Mouse (Mus musculus) Patski (cell line): ENCODE results near the gene Dpp3. TPM values are rescaled to one million over a fixed set of nuclear protein-coding genes. Genes with fewer than 3 reads are reported as not detected.
"Not testable (repeated sequence)": the region's sequence is repeated elsewhere in the genome, so short reads cannot be mapped to it uniquely, and the experiment has no call there.

Experiments used
- ATAC-seq: fragments of 100-300 bp; one replicate; pipeline ENCODE4 v1.8.0; 2021
- CTCF ChIA-PET: fragments of 350-600 bp; sonication (Branson Sonifier 250); formaldehyde crosslinking; loops from one replicate; lab custom pipeline; 2022; ENCODE audit warnings: inconsistent platforms; lab: Charles Lee
- POLR2A ChIA-PET: fragments of 350-600 bp; sonication (Branson Sonifier 250); formaldehyde crosslinking; loops from one replicate; lab custom pipeline; 2022; ENCODE audit warnings: antibody characterized with exemption, inconsistent platforms; lab: Charles Lee
- DNase-seq: peaks from one replicate; pipeline ENCODE4 v3.0.0-alpha.2; 2011; ENCODE audit warnings: low read depth, low spot score
- H3K27me3 ChIP-seq: fragments of 371-371 bp; one replicate; pipeline ENCODE4 v1.5.1; 2021
- CTCF ChIP-seq: fragments of 100-300 bp; IDR thresholded peaks from one replicate; pipeline ENCODE4 v1.5.1; 2021
- in situ Hi-C: fragments of 300-500 bp; cut with MboI; formaldehyde crosslinking; loops from 3 replicates; pipeline ENCODE4 v1.11.1; 2018; ENCODE audit warnings: low pct_unique_long_range_greater_than_20kb, mixed read lengths
- polyA plus RNA-seq: library from polyadenylated mRNA; unstranded; gene quantifications from one replicate; pipeline ENCODE4 v1.2.3, GENCODE M21; 2021

Gene Dpp3
- polyA plus RNA-seq, result 91.0 TPM

GRCm38 (mm10) chr19:4927904-4928531 is at the start of gene Dpp3:
Gene Dpp3 (minus strand): TSS chr19:4928287.
- POLR2A ChIA-PET, result interaction anchor here (1.2 to 1.8 kb wide), 7 partner anchors 9 to 34 kb away, joined by 3 to 11 read pairs (median 4); partner anchors contain the start of gene Mrpl11
- CTCF ChIA-PET, result interaction anchor here (1.5 to 2.5 kb wide), 3 partner anchors 11 to 33 kb away, joined by 5 to 10 read pairs (median 8); partner anchors contain the start of gene Bbs1
- in situ Hi-C loops, result no loop called here
- TF ChIP-seq CTCF, result no peak
- DNase-seq, result peak; percentile 87
- ATAC-seq, result peak; percentile 91
- no peaks in the 10 kb centered on the region for H3K27me3 ChIP-seq

DNA sequence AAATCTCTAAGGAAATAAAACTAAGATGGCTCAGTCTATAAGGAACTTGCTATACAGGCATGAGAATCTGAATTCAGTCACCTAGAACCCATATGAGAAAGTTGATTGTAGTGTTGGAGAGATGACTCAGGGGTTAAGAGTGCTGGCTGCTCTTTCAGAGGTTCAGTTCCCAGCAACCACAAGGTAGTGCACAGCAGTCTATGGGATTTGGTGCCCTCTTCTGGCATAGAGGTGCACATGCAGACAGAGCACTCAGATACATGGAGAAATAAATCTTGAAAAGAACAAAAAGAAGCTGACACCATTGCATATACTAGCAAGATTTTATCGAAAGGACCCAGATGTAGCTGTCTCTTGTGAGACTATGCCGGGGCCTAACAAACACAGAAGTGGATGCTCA is 40.1 kb upstream of the Dpp3 start:
- TF ChIP-seq CTCF, result peak; percentile 76
- H3K27me3 ChIP-seq, result no peaks in the 10 kb centered on the region
- ATAC-seq (no peak), DNase-seq (no peak)
- ChIA-PET CTCF (interaction anchor here (1.2 kb wide), 1 partner anchor 211 kb away, joined by 3 read pairs; the partner anchor contains the start of gene Rbm4b), POLR2A (no interaction called here)
- in situ Hi-C loops, result loop anchor here (25.0 kb wide), 1 partner anchor 331 kb away; the partner anchor contains the start of gene Rce1

- in situ Hi-C loops, result loop anchor here (25.0 kb wide), 1 partner anchor 325 kb away; the partner anchor contains the start of gene Rce1
- CTCF ChIA-PET, result interaction anchor here (0.6 to 3.1 kb wide), 16 partner anchors 11 to 339 kb away, joined by 3 to 11 read pairs (median 4); partner anchors contain the start of gene Dpp3
- TF ChIP-seq CTCF, result peak; percentile 97
- POLR2A ChIA-PET, result interaction anchor here (0.8 to 1.0 kb wide), 3 partner anchors 34 to 470 kb away, joined by 3 to 4 read pairs (median 3); partner anchors contain the start of gene Dpp3
- DNase-seq (peak; percentile 77), ATAC-seq (peak; percentile 75)
- H3K27me3 ChIP-seq, result no peaks in the 10 kb centered on the region
Observed at GRCm38 (mm10) chr19:4961928-4962601, 34.0 kb upstream of the Dpp3 start, which contains the start of gene Mrpl11. Gene Mrpl11 (plus strand): TSS chr19:4962147.

GRCm38 (mm10) chr19:4948641-4949040 is 20.6 kb upstream of the Dpp3 start:
- ChIA-PET POLR2A (interaction anchor here (1.2 kb wide), 1 partner anchor 10 kb away, joined by 3 read pairs; no protein-coding TSS in a partner anchor), CTCF (interaction anchor here (1.8 kb wide), 1 partner anchor 13 kb away, joined by 6 read pairs; the partner anchor contains the start of gene Mrpl11)
- ATAC-seq, DNase-seq, H3K27me3 ChIP-seq, in situ Hi-C loops: not testable (repeated sequence)

DNA sequence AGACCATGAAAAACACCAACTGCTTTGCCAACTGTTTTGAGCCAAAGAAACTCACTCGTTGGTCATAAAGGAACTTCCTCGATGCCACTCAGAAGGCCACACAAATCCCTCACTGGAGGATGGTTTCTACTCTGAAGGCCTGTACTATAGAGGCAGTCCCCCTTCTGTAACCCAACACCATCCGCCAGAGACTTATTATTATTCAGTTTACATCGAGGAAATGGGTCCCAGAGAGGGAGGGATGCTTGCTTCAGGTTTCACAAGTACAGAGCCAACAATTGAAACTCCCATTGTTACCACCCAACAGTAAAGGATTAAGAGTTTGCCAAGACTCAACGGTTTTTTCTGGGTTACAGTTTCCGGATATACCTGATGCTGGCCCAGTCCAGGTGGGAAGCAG is 17.5 kb upstream of the Dpp3 start:
- ChIA-PET POLR2A (no interaction called here), CTCF (no interaction called here)
- in situ Hi-C loops, result no loop called here
- H3K27me3 ChIP-seq, result no peaks in the 10 kb centered on the region
- no peak for DNase-seq
- no peak for ATAC-seq
- no peak for TF ChIP-seq CTCF

DNA sequence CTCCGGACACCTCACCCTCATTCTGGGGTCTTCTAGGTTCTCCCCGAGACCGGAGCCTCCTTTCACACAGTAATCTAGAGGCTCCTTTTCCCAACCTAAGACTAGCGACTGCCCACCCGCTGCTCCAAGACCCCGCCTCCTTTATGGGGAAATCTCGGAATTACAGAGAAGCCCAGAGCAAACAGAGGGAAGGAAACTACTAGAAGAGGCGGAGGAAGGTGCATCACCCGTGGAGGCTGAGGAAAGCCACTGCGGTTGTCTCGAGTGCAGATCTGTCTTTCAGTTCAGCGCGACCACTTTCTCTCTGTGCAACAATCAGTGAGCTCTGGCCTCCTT is 15.1 kb upstream of the Dpp3 start:
- no peak for DNase-seq
- CTCF ChIA-PET, result no interaction called here
- TF ChIP-seq CTCF, result no peak
- in situ Hi-C loops, result no loop called here
- ATAC-seq, result peak; percentile 36
- H3K27me3 ChIP-seq, result no peaks in the 10 kb centered on the region
- POLR2A ChIA-PET, result no interaction called here

DNA sequence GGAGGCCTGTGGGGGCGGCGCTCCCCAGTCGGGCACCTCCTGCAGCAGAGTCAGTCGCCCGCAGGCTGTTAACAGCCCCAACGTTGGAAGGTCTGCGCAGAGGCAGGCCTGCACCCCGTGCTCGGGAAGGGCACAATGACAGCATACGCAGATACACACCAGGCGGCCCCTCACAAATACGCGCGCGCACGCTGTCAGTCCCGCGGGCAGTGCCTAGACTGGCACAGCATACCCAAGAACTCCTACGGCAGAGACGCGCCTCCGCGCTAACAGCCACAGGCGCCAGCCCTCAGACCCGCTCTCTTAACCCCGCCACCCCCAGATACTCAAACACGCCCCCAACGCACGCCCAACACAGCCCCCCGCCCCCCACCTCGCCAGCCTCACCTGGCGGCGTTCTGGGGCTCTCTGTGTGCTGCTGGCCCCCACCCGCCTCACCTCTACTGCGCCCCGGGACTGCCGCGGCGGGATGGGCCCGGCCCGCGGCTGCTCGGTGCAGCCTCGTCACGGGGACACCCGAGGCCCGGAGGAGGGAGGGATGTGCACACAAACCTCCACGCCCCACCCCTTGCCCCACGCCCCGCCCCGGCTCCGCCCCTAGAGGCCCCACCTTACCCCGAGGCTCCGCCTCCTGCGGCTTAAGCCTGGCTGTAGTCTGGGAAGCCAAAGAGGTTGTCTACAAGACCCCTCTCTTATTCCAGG is 14.6 kb upstream of the Dpp3 start, which contains the start of gene Peli3:
TSS of gene Peli3 (minus strand) at position 577 of the 702 bp plus-strand sequence.
- ATAC-seq (peak; percentile 80), DNase-seq (no peak)
- ChIA-PET POLR2A (no interaction called here), CTCF (no interaction called here)
- no peak for TF ChIP-seq CTCF
- in situ Hi-C loops, result no loop called here
- no peaks in the 10 kb centered on the region for H3K27me3 ChIP-seq

- POLR2A ChIA-PET, result interaction anchor here (1.0 to 2.1 kb wide), 2 partner anchors 9 to 10 kb away, joined by 4 to 11 read pairs; partner anchors contain the start of gene Dpp3
- CTCF ChIA-PET, result interaction anchor here (0.7 to 1.8 kb wide), 4 partner anchors 9 to 129 kb away, joined by 3 to 6 read pairs (median 5); partner anchors contain the start of gene Dpp3
- no peak for DNase-seq
- no peaks in the 10 kb centered on the region for H3K27me3 ChIP-seq
- in situ Hi-C loops, result no loop called here
- TF ChIP-seq CTCF, result no peak
- ATAC-seq, result no peak
Observed at GRCm38 (mm10) chr19:4937444-4938310, 9.6 kb upstream of the Dpp3 start.

GRCm38 (mm10) chr19:4936896-4937295 is 8.8 kb upstream of the Dpp3 start:
- DNase-seq, result no peak
- H3K27me3 ChIP-seq, result no peaks in the 10 kb centered on the region
- TF ChIP-seq CTCF, result no peak
- ChIA-PET CTCF (interaction anchor here (0.7 to 1.8 kb wide), 2 partner anchors 8 to 128 kb away, joined by 3 to 5 read pairs; no protein-coding TSS in a partner anchor), POLR2A (interaction anchor here (1.0 kb wide), 1 partner anchor 9 kb away, joined by 4 read pairs; the partner anchor contains the start of gene Dpp3)
- in situ Hi-C loops, result no loop called here
- ATAC-seq, result no peak
